Mouse (Mus musculus) E14TG2a.4 (cell line): ENCODE measurements around the gene Zfp831.

Source experiments
- H3K27me3 ChIP-seq: 2 replicates; pipeline ENCODE4 v1.6.1; 2014; ENCODE audit warnings: low read length, control low read depth; ENCODE audit not compliant: insufficient read depth
- H3K36me3 ChIP-seq: 2 replicates; pipeline ENCODE4 v1.6.1; 2014; ENCODE audit warnings: low read length, control low read depth; ENCODE audit not compliant: insufficient read depth
- H3K4me1 ChIP-seq: replicated peaks from 2 replicates; pipeline ENCODE4 v1.6.1; 2014; ENCODE audit warnings: low read depth, low read length, control low read depth
- H3K4me3 ChIP-seq: replicated peaks from 2 replicates; pipeline ENCODE4 v1.5.1; 2014; ENCODE audit warnings: mild to moderate bottlenecking, low read length
- H3K9me3 ChIP-seq: 2 replicates; pipeline ENCODE4 v1.6.1; 2014; ENCODE audit warnings: low read length, control low read depth
- CTCF ChIP-seq: conservative IDR thresholded peaks from 2 replicates; pipeline ENCODE4 v1.5.1; 2014; ENCODE audit warnings: low read length
- NANOG ChIP-seq: IDR thresholded peaks from 2 replicates; pipeline ENCODE4 v1.6.1; 2014; ENCODE audit warnings: borderline replicate concordance, low read length, mixed read lengths
- POU5F1 ChIP-seq: IDR thresholded peaks from 2 replicates; pipeline ENCODE4 v1.6.1; 2014; ENCODE audit warnings: low read length, borderline replicate concordance

Zfp831 gene

DNA sequence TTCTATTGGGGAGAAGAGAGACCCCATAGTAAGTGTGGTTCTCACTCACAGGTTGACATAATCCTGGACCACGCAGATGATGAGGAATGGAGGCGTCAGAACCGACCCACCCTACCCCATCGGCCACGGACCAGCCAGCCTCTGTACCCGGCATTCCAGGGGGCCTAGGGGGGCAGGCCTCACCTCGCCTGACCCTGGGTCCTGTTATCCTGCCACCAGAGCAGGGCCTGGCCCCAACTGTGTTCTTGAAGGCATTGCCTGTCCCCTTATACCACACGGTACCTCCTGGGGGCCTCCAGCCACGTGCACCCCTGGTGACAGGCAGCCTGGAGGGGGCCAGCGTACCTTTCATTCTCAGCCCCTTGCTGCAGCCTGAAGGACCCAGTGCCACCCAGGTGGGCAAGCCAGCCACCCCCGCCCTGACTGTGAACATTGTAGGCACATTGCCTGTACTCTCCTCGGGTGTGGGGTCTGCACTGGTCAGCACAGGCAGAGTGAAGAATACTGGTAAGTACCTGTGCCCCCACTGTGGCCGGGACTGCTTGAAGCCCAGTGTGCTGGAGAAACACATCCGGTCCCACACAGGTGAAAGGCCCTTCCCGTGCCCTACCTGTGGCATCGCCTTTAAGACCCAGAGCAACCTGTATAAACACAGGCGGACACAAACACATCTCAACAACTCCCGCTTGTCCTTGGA is at the start of gene Zfp831:
Gene Zfp831 (plus strand): TSS at position 87 of the 697 bp plus-strand sequence.
- TF ChIP-seq CTCF (no peak), POU5F1 (no peak), NANOG (no peak)
- Histone ChIP-seq H3K36me3 (no peaks in the 10 kb centered on the region), H3K27me3 (peaks cover 52% of the 10 kb centered on the region), H3K4me1 (peaks cover 14% of the 10 kb centered on the region), H3K4me3 (peak within 1 kb of the TSS; percentile 69), H3K9me3 (0 out of 2 replicates have a peak, but pooled peaks cover 5% of the 10 kb centered on the region)

DNA sequence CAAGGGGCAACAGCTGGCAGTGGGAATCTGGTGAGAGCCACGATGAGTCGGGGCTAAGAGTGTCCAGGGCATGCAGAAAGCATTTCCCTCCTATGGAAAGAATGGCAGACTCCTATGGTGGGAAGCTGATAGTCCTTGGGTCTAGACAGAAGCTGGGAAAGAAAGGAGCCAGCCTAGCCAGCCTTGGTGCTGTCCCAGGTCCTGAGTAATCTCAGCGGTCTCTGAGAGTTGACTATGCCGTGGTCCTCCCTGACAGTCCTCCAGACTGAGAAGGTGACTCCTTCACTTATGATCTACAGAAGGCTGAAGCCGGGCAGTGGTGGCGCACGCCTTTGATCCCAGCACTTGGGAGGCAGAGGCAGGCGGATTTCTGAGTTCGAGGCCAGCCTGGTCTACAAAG is 48.4 kb upstream of the Zfp831 start:
- Histone ChIP-seq H3K9me3 (no peaks in the 10 kb centered on the region), H3K4me1 (peaks cover 5% of the 10 kb centered on the region), H3K27me3 (peaks cover 8% of the 10 kb centered on the region; the same call in 1 of the 2 replicates), H3K4me3 (no peak overlapping the region), H3K36me3 (no peaks in the 10 kb centered on the region)
- TF ChIP-seq NANOG: no peak

DNA sequence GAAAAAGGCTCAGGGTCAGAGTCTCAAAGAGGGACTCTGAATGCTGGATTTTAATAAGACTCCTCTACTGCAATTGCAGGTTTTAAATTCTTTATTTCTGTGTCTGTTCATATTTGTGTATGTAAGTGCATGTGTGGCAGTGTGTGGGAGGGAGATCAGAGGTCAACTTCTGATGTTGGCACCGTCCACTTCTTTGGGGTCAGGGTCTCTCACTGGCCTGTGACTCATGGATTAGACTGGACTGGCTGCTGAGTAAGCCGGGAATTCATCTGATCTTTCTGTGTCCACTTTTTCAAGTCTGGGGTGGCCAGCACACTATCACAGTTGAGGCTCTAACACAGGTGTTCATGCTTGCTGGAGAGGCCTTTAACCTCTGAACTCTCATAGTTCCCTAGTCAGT is 47.7 kb upstream of the Zfp831 start:
- H3K4me1 ChIP-seq: peaks cover 5% of the 10 kb centered on the region
- no peaks in the 10 kb centered on the region for H3K36me3 ChIP-seq
- H3K4me3 ChIP-seq: no peak overlapping the region
- no peak for TF ChIP-seq POU5F1
- no peak for TF ChIP-seq NANOG
- no peak for TF ChIP-seq CTCF
- H3K27me3 ChIP-seq: peaks cover 12% of the 10 kb centered on the region; the same call in 1 of the 2 replicates
- no peaks in the 10 kb centered on the region for H3K9me3 ChIP-seq

DNA sequence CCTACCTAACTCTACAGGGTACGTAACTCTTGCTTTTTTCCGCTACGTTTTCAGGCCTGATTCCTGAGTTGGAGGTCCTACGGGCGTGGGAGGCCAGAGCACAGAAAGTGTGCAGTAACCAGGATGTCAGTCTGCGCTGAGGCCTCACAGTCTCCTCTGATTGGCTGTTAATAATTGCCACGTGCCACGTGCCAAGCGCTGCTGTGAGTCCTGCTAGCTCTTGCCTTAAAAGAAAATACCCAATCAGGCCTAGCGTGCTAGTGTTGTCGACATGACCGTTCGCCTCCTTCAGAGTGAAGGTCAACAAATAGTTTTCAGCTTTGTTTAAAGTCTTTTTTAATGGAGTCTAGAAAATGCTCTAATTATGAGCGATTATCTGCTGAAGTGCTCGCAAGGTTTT is 46.9 kb upstream of the Zfp831 start:
- Histone ChIP-seq H3K9me3 (no peaks in the 10 kb centered on the region), H3K36me3 (no peaks in the 10 kb centered on the region), H3K4me3 (no peak overlapping the region), H3K27me3 (peaks cover 14% of the 10 kb centered on the region; the same call in 1 of the 2 replicates), H3K4me1 (peaks cover 5% of the 10 kb centered on the region)
- TF ChIP-seq POU5F1 (no peak), NANOG (no peak), CTCF (no peak)

DNA sequence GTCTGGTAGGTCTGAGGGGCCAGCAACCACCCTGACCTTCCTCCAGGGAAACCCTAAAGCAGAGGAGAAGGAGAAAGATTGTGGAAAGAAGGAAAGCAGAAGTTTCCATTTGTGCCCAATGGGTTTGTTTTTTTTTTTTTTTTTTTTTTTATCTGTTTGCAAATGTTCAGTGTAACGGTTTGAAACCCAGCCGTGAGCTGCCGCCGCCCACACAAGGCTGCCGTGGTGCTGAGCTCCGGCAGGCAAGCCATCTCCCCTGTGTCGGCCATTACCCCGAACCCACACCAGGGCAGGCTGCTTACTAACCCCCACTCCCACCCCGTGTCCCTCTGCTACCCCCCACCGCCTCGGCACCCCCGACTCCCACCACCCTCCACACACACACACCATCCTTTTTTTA is 44.9 kb upstream of the Zfp831 start:
- H3K9me3 ChIP-seq: no peaks in the 10 kb centered on the region

DNA sequence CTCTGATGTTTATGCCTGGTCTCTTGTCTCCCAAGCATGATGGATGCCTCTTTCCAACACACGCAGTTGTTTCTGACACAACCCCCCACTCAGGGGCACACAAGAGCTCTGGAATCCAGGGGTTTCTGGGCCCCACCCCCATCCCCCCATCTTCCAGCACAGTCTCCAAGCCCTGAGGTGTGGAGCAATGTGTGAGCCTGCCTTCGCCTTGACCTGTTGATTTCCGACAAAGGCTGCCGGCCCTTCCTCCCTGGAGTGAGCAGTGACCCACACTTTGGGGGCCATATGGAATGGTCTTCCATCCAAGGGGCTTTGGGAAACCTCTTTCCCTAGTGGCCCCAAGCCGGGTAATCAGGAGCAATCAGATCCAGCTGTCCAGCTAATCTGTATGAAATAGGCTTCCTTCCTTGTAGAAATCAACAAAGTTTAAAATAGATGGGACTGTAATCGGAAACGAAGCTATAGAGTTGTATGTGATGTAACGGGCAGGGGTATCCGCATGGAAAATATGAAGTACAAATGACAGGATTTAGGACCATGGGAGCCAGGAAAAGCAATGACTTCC is 44.2 kb upstream of the Zfp831 start:
- H3K9me3 ChIP-seq: no peaks in the 10 kb centered on the region
- H3K27me3 ChIP-seq: peaks cover 14% of the 10 kb centered on the region; the same call in 1 of the 2 replicates
- peaks cover 5% of the 10 kb centered on the region for H3K4me1 ChIP-seq
- peak overlapping the region; percentile 43; the same call in 1 of the 2 replicates for H3K4me3 ChIP-seq
- no peaks in the 10 kb centered on the region for H3K36me3 ChIP-seq
- TF ChIP-seq CTCF: no peak
- no peak for TF ChIP-seq POU5F1
- no peak for TF ChIP-seq NANOG

More for the DNA sequence above, 44.9 kb upstream of the Zfp831 start:
- Histone ChIP-seq H3K36me3 (no peaks in the 10 kb centered on the region), H3K4me1 (peaks cover 5% of the 10 kb centered on the region), H3K27me3 (peaks cover 14% of the 10 kb centered on the region; the same call in 1 of the 2 replicates), H3K4me3 (peak overlapping the region; percentile 43; the same call in 1 of the 2 replicates)
- TF ChIP-seq POU5F1: no peak
- no peak for TF ChIP-seq NANOG
- TF ChIP-seq CTCF: no peak

DNA sequence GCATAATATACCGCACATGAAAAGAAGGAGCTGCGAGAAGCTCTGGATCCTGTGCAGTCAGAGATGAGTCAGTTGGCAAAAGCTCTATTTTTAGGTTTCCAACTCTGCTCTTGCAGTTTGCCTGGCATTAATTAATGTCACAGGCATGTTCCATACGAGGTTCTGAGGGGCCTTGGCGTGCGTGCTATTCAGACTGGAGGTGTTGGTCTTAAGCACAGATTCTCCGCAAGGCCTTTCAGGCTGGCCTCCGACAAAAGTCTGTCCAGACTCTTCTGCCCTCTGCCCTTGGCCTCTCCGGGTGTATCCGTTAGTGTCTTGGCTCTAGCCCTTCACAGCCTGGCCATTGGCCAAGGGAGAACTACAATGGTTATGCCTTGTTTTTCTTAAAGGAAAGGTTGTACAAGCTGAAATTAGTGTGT is 43.5 kb upstream of the Zfp831 start:
- H3K4me1 ChIP-seq: peaks cover 5% of the 10 kb centered on the region
- H3K36me3 ChIP-seq: no peaks in the 10 kb centered on the region
- no peak for TF ChIP-seq CTCF
- TF ChIP-seq POU5F1: no peak
- peaks cover 14% of the 10 kb centered on the region; the same call in 1 of the 2 replicates for H3K27me3 ChIP-seq
- no peaks in the 10 kb centered on the region for H3K9me3 ChIP-seq
- no peak overlapping the region for H3K4me3 ChIP-seq

DNA sequence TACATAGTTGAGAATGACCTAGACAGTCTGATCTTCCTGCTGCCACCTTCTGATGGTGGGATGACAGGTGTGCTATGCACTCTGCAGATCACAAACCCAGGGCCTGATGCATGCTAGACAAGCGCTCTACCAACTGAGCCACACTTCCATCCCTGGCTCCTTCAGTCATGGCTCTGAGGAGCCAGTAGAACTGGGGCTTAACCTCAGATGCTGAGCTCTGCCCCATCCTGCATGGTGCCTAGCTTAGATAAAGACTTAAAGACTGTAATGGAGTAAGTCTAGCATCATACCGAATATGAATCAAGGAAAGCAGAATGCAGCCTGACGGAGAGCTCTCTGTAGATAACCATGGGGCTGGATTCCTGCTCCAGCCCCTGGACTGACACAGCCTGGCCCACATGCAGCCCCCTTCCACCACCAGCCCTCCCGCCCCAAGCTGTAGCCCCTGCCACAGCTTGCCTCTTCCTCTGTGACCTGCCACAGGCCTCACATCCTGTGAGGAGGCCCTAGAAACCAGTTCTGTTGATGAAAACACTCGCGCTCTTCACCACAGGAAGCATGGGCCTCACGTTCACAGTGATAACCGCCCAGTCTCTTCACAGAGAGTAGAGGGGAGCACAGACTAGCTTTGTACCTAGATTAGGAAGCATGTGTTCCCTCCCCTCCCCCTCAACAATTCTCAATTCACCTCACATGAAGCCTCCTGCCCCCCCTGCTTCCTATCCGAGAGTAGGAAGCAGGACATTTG is 41.2 kb upstream of the Zfp831 start:
- TF ChIP-seq CTCF (no peak), POU5F1 (no peak), NANOG (no peak)
- peaks cover 12% of the 10 kb centered on the region; the same call in 1 of the 2 replicates for H3K27me3 ChIP-seq
- H3K9me3 ChIP-seq: no peaks in the 10 kb centered on the region

More for the DNA sequence above, 41.2 kb upstream of the Zfp831 start:
- Histone ChIP-seq H3K36me3 (no peaks in the 10 kb centered on the region), H3K4me3 (no peak overlapping the region), H3K4me1 (peaks cover 5% of the 10 kb centered on the region)
